Mouse (Mus musculus) liver, adult (tissue): ENCODE data around the gene Tmem170b.

Source experiments
- GATA4 ChIP-seq: IDR thresholded peaks from 2 replicates; pipeline ENCODE4 v1.6.1; 2014; ENCODE audit warnings: mild to moderate bottlenecking, low read length; ENCODE audit not compliant: insufficient replicate concordance

Gene Tmem170b

DNA sequence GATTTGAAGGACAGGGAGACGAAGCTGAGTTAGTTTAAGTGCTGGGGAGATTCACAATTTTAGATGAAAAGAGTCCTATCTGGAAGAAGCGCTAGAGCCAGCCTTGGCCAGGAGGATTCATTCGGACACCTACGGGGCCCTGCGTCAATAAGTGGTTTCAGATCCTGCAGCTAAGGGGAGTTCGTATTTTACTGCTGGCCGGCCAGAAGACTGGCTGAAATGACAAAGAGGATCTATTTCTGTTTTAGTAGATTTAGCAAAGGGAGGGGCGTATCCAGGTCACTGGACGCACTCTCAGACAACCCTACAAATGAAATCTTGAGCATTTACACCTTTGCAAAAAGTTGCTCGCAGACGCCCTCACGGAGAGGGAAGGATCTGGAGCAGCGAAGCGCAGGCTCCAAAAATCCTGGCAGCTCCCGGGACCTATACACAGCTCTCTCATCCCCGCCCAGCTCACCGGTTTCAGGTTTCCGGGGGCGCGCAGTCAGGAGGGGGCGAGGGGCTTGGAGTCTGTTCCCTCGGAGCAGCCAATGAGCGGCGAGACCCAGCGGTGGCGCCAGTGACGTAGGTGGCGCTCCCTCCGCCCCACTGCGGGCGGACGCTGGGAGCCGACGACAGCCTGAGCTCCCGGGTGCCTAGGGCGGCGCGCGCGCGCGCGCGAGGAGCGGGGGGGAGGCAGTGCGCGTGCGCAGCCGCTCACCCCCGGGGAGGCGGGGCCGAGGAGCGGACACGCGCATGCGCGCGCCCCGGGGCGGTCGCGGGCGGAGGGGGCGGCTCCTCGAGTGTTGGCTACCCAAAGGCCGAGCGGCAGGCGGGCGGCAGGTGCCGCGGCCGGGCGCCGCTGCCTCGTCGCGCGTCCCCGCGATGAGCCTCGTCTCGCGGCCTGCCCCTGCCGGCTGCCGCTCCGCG lies at the start of gene Tmem170b:
Tmem170b (plus strand) TSS at position 809 of the 912 bp plus-strand sequence.
- no peak for TF ChIP-seq GATA4

GRCm38 (mm10) chr13:41561024-41561423 lies 44.7 kb upstream of the Tmem170b start:
- TF ChIP-seq GATA4: no peak

GRCm38 (mm10) chr13:41568421-41568820 lies 37.3 kb upstream of the Tmem170b start:
- no peak for TF ChIP-seq GATA4

DNA sequence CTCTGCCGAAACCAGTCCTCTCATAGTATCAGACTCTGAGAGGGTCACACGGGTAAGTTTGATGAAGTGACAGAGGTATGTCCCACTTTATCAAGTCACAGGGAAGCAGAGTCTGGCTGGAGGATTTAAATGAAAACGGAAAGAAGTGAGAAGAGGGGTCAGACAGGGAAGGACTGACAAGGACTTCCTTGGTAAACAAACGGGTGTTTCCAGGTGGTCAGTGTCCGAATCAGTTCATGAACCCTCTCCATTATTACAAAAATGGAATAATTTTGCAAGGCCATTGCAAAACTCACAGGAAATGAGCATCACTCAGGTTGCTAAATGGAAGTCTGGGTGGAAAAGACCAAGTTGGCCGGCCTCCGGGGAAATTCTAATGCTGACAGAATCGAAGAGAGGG lies 36.8 kb upstream of the Tmem170b start:
- no peak for TF ChIP-seq GATA4

GRCm38 (mm10) chr13:41569776-41570175 lies 35.9 kb upstream of the Tmem170b start:
- TF ChIP-seq GATA4: no peak

DNA sequence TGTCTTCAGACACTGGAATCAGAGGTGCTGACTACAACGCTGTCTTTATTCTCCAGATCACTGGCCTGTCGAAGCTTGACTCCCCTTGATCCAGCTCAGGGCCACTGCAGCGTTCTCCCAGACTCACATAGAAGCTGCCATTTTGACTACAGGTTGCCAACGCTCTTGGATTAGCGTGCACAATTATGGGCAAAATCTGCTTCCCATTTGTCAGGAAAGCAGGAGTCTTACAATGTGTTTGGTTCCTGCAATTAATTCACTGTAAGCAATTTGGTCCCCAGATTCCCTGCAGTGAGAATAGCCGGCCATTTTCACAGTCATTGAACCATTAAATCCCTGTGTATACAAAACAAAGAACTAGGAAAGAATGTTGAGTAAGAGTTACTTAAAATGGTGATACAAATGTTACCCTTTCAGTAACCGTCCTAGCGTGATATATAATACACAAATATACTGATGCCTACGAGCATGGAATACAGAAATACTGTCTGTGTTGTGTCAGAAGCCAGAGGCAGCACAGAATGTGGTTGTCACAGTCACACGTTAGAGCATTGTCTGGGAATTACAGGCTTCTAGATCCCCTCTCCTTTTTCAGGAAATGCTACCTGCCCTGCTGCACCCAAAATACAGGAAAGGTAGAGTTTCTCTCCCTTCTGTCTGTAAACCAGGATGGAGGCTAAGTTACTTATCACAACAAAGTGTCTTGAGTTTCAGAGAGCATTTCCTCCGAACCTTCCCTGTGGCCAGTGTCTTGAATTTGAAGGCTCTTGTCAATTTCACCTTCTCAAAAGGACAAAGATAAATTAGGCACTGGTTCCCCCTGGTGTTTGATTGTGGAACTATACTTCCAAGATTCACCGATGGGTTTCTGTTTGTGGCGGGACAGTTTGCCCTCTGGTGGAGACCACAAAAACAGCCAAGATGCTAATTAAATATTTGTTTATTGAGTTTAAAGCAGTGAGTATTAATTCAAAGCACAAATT lies 34.0 kb upstream of the Tmem170b start:
- no peak for TF ChIP-seq GATA4

- no peak for TF ChIP-seq GATA4
These were observed 33.4 kb upstream of the Tmem170b start for GRCm38 (mm10) chr13:41572351-41572735.

GRCm38 (mm10) chr13:41573126-41573846 lies 32.4 kb upstream of the Tmem170b start:
- TF ChIP-seq GATA4: no peak

GRCm38 (mm10) chr13:41581058-41581457 lies 24.6 kb upstream of the Tmem170b start:
- no peak for TF ChIP-seq GATA4

DNA sequence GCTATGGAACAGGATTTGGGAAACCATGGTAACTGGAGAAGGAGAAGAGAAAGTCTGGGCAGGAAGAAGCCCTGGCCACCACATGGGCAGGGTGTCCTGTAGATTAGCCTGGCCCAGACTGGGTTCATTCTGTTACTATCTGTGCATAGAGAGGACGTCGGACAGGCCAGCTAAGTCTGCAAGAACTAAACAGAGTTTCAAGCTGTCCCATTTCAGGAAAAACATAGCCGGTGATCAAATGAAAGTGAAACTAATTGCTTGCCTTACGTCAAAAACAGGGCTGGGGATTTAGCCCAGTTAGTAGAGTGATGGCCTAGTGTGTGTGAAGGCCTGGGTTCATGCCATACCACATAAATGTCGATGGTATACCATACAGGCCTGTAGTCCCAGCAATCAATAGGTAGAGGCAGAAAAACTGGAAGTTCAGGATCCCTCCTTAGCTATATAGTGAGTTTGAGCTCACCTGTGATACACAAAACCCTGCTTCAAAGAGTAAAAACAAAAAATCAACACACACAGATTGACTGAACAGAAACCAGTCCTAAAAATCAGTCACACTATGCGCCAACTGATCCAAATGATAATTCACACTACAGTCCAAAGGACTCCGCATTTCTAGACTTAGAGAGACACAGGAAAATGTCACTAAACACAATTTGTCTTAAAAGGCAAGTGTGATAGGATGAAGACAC lies 21.9 kb upstream of the Tmem170b start:
- peak; percentile 33; the same call in 1 of the 2 replicates for TF ChIP-seq GATA4

GRCm38 (mm10) chr13:41584358-41584680 lies 21.4 kb upstream of the Tmem170b start:
- TF ChIP-seq GATA4: no peak

- no peak for TF ChIP-seq GATA4
These were observed 20.8 kb upstream of the Tmem170b start for GRCm38 (mm10) chr13:41584896-41585295.

DNA sequence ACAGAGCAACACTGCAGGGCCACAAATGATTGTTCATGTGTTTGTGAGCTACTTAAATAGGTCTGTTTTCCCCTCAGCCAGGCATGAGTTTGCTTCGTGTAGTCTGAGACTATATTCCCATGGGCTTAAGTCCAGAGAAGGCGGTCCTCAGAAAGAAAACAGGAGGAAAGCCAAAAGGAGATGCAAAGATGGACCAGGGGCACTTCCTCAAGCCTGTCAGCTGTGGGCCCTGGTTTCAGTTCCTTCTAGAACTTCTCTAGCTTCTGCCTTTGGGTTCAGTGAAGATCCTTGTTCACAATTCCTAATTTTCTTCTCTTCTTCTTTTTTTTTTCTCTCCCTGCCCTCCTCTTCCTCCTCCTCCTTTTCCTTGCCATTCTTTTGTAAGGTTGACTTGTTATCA lies 9.0 kb upstream of the Tmem170b start:
- TF ChIP-seq GATA4: 0 out of 2 replicates have a peak, but pooled peaks have one; percentile 2

DNA sequence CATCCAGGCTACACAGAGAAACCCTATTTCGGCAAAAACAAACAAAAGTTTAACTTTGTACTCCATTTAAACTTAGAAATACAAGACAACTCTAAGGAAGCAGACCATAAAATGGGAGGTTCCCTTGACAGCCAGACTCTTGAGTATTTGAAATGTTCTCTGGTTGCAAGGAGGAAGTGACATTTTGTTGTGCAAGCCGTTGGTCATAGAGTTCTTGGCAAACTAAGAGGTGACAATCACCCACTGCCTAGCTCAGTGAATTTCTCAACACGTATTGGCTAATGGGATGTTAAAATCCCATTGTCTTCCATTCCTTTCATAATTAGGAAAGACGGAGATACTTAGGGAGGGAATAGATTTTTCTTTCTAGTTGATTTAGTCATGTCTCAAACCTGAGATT lies 5.7 kb upstream of the Tmem170b start:
- no peak for TF ChIP-seq GATA4
